Comparison of ENCODE assay signal across 13 mouse cellular contexts in the genomic region with DNA sequence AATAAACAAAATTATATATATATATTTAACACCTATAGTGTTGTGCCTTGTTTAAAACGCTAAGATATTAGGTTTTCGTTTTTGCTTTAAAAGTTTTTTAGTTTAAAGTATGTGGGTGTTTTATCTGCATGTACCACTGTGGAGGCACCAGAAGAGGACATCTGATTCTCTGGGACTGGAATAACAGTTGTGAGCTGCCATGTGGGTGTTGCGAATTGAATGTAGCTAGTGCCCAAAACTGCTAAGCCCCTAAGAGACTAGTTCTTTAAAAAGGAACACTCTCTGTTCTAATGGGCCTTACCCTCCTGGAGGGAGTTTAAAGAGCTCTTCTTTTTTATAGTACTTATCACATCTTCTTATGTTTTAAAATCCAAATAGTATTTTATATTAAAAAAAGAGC. TPM values are rescaled to one million over a fixed set of nuclear protein-coding genes. Genes with fewer than 3 reads are reported as not detected.
A peak's percentile ranks its signal among the peaks of the same experiment; 100 is the strongest.
DNase-seq lines count a peak whose midpoint lies in the region.
"Had no signal": no experiment of that assay in that cellular context is flagged by ENCODE, and none has a peak within 500 bp of the region (broad histone marks: within the 10 kb centered on the region; RNA-seq: fewer than 3 reads in every experiment).

No protein-coding gene starts in this region.

- DNase-seq in layer of hippocampus, adult 11-12 months (ENCODE audit: low spot score), result peak; percentile 32
- DNase-seq in layer of hippocampus, postnatal 10 days (ENCODE audit: low spot score in 2 of 2), result no peak
- DNase-seq in right cerebral cortex, adult 2 months (ENCODE audit: low spot score in 2 of 2), result peak; percentile 26 to 49
- DNase-seq in right cerebral cortex, postnatal 14 days, result no peak
- peak; percentile 64 for DNase-seq in layer of hippocampus, adult 9-11 months
- no peak for DNase-seq in adrenal gland, postnatal 4 days (ENCODE audit: low spot score in 2 of 2)
- DNase-seq: adrenal gland, adult 2 months; adrenal gland, postnatal 36 days; cerebellum, adult 11-12 months; cerebellum, adult 9-10 months; cerebellum, postnatal 25 days; gastrocnemius, postnatal 36 days; heart, postnatal 10 days had no signal

RNA-seq across cellular contexts. Expression of a gene that starts 11.8 kb away (rescaled TPM):
- 1 to 10 TPM; 5.7 TPM for total RNA-seq in layer of hippocampus, postnatal 10 days (2021)
- 10 to 100 TPM; 14.9 to 15.7 TPM for total RNA-seq in adrenal gland, postnatal 4 days (2021)

RNA-seq across cellular contexts. Expression of a gene that starts 11.9 kb away (rescaled TPM):
- total RNA-seq in layer of hippocampus, postnatal 10 days (2021), result 10 to 100 TPM; 10.0 to 10.7 TPM
- 10 to 100 TPM; 19.2 to 23.9 TPM for total RNA-seq in adrenal gland, postnatal 4 days (2021)

RNA-seq across cellular contexts. Expression of a gene that starts 33.2 kb away (rescaled TPM):
- 10 to 100 TPM; 66.1 to 80.8 TPM for total RNA-seq in layer of hippocampus, postnatal 10 days (2021)
- total RNA-seq in adrenal gland, postnatal 4 days (2021), result 100 to 1,000 TPM; 106 to 110 TPM

Comparison
In these comparisons a context has a peak if more than half of its experiments do, and no peak if none do; other contexts are left out.
1. DNase-seq: peak in layer of hippocampus, adult 11-12 months (single experiment), right cerebral cortex, adult 2 months (2 of 2) and layer of hippocampus, adult 9-11 months (single experiment); none in layer of hippocampus, postnatal 10 days (0 of 2), right cerebral cortex, postnatal 14 days (single experiment) and adrenal gland, postnatal 4 days (0 of 2).